Mouse (Mus musculus) left cerebral cortex, adult 9 months (tissue): ENCODE data around the gene Sdk2.

Experiments
- DNase-seq, 2 experiments: peaks; one replicate each; pipeline ENCODE4 v3.0.0; 2022; ENCODE audit warnings: low spot score in 2 of 2

Gene Sdk2

DNA sequence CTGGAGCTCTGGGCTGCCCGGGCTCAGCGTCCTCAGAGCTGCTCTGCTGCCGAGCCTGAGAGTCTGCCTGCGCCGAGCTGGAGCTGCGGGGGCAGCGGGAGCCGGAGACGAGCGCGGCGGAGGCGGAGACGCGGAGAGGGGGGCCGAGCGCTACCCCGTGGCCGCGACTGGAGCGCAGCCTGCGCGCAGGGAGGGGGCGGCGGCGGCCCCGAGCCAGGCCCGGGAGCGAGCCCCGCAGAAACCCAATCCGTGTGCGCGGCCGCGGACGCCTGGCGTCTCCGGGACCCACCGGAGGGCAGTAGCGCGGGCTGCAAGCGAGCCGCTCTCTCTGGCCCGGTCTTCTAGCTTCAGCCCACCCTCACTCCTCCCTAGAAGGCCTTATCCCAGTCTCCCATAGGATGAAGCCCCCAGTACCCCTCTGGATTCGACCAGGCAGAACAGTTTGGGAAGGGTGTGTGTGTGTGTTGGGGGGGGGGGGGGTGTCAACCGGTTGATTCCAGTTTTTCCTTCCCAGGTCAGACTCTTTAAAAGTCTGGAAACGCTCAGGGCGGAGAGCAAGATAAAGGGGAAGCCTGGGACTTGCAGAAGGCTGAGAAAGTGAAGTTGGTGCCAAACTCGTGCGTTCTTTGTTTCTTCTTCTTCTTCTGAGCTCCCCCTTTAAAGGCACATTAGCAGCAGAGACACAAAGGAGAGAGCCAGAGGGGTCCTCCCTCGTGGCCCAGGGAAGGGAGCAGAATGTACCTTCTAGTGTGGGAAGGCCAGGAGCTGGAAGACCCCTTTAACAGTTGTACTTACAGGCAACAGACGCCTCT, at the start of gene Sdk2:
Sdk2 (minus strand) TSS at position 96 of the 812 bp plus-strand sequence.
- DNase-seq: peak; percentile 55 to 75

- DNase-seq: no peak
Measured at GRCm38 (mm10) chr11:114115077-114115476, 48.2 kb upstream of the Sdk2 start.

DNA sequence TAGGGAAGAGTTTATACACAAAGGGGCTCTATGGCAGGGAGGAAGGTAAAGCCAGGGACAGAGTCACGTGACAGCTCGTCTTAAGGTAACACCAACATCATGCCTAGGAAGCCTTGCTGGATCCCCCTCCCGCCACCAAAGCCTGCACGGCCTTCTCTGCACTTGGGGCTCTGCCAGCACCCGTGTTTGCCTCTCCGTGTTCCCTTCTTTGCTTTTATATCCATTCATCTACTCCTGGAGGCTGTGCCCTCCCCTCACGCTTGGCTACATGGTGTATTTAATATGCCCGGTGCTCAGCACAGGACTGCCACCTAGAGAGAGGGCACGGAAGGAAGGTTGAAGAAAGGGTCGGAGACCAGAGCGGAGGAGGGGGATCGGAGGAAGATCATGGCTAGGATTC, 47.8 kb upstream of the Sdk2 start:
- no peak for DNase-seq

DNA sequence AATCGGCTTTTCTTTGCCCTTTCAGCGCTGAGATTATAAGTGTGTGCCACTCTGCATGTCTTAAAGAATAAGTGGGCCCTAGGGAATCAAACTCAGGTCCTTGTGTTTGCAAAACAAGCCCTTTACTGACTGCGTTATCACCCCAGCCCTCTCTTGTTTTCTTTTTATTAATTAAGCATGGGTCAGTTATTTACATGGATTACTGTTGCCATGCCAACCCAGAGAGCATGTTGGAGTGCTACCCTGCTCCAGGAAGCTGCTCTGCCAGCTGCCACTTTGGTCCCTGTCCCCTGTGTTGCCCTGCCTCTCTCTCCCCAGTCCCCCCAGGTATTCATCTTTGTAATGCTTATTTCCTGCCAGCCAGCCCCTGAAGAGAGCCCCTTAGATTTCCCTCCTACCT, 44.0 kb upstream of the Sdk2 start:
- DNase-seq: no peak

DNA sequence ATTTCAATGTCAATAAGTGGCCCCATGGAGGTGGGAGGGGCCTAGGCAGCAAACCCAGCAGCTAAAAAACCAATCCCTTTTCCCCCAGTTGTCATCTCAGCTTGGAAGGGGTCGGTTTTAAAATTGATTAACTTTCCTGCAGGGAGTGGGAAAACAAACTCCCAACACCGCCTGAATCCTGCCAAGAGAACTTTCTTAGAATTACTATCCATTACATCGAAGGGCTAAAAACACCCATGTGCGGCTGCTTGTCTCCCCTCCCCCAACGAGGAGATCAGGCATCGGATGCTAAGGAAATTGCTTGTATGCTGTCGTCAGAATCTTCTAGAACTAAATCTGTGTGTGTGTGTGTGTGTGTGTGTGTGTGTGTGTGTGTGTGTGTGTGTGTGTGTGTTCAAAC, 26.8 kb upstream of the Sdk2 start:
- DNase-seq: no peak

- no peak for DNase-seq
Measured at GRCm38 (mm10) chr11:114093175-114093574, 26.3 kb upstream of the Sdk2 start.

DNA sequence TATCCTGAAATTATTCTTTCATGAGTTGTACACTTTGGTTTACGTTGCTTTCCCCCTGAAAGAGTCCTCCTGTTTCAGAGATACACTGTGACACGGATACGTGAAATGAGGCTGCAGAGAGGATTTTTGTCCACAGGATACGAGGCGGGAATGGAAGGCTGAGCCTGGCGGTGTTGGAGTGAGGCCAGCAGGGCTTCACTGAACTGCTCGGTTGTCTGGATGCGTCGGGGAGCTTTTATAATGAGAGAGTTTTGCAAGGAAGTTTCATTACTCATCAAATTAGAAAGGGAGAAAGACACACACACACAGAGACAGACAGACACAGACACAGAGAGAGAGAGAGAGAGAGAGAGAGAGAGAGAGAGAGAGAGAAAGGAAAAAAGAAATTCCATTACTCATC, 13.8 kb upstream of the Sdk2 start:
- DNase-seq: no peak

GRCm38 (mm10) chr11:114072644-114073043, 5.8 kb upstream of the Sdk2 start:
- no peak for DNase-seq

DNA sequence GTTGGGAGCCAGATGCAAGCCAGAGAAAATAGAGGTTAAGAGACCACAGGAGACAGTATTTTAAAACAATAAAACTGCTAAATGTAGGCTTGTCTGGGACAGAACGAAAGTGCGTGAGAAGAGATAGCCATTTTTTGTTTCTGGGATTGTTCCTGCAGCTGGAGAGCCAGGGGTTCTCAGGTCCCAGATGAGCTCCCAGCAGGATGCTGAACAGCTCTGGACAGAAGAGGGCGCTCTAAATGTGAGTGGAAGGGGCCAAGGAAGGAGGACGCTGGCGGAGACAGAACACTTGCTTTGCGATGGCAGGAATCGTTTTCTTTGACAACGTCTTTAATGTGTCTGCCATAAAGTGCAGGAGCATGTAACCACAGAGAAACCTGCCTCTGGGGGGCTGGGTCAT, 5.2 kb upstream of the Sdk2 start:
- DNase-seq: peak in 1 of 2 experiments; percentile 36

- DNase-seq: no peak
Measured at GRCm38 (mm10) chr11:114070881-114071280, 4.0 kb upstream of the Sdk2 start.

DNA sequence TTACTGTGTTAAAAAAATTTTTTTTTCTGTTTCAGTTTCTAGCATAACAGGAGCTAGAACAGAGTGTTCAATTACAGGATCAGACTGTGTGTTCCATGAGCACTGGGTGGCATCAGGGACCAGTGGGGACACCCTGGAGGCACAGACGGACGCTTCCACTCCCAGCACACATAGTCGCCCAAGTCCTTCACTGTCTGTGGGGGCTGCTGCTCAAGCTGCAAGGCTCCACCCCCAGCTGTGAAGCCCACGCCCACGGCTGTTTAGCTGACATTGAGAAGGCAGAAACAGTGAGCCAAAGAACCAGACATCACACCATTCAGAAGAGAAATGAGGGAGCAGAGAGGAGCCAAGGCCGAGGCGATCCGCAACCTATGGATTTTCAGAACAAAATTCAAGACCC, 3.3 kb upstream of the Sdk2 start:
- DNase-seq: peak in 1 of 2 experiments; percentile 44

DNA sequence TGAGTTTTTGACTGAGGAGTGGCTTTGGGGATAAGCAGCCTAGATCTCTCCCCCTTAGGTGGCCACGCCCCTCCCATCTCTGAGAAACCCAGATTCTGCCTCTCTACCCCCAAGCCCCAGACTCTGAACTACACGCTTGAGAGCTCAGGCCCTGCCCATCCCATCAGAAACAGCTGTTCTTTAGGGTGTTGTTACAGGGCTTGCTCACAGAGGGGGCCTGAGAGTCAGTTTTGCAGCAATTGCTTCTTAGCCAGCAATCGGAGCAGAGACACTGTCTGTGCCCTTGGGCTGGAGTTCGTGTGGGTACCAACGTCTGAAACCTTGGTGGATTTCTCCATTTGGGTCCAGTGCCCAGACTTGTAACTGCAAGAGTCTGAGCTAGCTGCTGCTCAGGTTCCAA, 1.5 kb upstream of the Sdk2 start:
- peak in 1 of 2 experiments; percentile 48 for DNase-seq

DNA sequence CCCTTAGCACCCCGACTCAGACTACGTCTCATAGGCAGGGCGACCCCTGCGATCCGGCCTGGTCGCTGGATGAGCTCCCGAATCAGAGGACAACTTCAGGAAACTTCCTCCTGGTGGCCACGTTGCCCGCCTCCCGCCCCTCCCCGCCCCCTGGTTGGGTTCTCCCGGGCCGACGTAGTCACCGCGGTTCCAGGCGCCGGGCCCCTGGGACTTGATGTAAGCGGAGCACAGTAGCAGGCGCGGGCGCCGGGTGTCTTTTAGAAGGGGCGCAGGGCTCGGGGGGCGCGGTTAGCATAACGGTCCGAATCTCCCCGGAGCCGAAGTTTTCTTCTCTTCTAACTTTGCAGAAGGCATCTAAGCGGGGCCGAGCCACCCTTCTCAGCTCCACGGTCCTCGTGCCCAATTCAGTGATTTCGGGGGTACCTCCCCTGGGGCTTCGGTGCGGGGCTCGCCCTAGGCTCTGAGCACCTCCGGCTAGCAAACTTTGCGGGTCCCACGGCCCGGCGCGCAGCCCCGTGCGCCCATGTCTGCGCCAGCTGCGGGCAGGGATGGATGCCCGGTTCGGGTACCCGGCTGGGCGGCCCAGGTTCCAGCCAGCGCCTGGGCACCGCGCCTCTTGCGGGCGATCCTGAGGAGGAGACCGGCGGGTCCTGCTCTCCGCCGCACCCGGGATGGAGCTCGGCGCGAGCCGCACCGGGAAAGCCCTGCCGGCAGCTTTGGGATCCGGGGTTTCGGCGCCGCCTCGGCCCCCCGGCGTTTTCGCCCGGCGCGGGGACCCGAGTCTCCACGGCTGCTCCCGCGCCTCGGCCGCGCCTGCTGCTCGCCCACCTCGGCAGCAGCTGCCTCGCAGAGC, 522 bp downstream of the Sdk2 start:
- no peak for DNase-seq

DNA sequence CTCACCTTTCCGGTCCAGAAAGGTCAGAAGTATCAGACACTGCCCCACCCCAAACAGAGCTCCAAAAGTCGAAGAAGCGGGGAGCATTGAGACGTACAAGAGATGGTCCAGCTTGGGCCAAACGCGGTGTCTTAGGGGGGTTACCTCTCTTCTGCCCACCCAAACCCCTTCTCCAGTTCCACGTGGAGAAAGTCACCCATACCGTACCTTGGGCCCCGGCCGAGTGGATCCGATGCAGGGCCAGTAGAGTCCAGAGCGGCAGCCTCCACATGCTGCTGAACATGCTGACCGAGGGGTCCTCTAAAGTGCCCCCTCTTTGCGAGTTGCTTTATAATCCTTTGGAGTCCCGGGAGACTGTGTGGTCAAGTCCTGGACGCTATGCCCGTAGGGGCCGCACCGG, 1.2 kb downstream of the Sdk2 start:
- DNase-seq: no peak

DNA sequence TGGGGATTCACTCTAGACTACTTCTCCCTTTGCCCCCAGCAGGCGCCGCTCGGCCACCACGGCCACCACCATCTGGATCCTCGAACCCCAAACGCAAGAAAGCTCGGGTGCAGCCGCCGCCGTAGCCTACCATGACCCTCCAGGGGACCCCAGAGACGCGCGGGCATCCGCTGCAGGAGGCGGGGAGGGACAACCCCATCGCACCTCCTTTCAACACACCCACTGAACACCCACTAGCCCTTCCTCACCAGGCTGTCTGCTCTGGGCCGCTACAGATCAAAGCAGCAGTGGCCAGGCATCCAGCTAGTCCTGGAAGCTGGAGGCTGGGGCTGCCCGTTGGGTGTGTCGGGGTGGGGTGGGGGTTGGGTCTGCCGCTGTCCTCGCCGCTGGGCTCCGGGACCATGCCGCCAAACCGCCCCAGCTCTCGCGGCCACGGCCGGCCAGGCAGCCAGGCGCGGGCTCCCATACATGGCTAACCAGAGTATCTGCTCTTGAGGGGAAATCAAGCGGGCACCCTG, 1.9 kb downstream of the Sdk2 start:
- DNase-seq: no peak

DNA sequence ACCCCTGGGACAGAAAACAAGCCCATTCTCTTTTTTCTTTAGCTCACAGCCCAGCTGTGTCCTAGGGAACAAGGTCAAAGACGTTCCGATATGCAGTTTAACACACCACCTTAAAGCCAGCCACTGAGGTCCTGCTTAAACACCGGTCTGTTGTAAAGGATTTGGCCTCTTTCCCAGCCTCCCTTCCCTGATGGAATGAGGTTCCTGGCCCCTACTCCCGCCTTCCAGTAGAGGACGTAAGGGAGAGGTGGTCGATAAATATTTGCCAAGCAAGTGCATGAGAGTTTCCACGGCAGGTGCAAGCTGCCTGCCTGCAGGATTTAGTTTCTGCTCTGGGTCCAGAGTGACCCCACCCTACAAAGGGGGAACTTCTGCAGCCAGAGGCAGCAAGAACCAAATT, 4.9 kb downstream of the Sdk2 start:
- DNase-seq: no peak

GRCm38 (mm10) chr11:114061265-114061664, 5.6 kb downstream of the Sdk2 start:
- DNase-seq: no peak

DNA sequence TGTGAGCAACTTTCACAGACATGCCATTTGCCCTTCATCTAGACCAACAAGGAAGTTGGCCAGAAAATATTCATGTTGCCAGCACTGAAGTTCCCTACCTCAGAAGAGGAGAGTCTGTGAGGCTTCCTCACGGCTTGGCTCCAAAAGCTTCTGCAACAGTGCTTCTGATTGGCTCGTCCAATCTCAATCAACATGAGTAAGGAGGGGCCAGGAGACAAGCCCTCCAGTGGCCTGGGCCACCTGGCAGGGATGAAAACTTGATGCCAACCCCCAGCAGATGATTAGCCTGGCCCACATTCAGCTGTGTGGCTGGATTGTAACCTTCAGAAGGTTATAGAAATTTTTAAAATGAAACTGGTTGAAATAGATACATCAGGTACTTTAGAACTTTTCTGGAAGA, 10.5 kb downstream of the Sdk2 start:
- no peak for DNase-seq

- DNase-seq: no peak
Measured at GRCm38 (mm10) chr11:114054581-114055315, 12.1 kb downstream of the Sdk2 start.

DNA sequence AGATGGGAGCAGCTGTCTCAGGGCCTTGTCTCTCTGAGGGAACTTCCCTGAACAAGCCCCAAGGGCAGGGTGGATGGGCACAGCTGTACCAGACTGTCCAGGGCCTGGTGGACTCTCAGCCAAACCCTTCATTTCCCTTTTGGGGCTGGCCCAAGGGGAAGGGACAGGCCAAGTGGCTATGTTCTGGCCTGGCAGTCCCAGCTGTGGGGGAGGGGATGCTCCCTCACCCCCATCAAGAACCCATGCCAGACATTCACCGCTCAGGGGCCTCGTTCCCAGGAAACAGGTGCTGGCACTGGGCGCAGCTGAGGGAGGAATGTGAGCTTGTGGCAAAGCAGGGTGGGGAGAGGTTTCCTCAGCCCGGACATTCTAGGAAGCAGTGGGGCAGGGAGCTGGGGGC, 15.5 kb downstream of the Sdk2 start:
- no peak for DNase-seq

GRCm38 (mm10) chr11:114050511-114050910, 16.3 kb downstream of the Sdk2 start:
- DNase-seq: no peak

DNA sequence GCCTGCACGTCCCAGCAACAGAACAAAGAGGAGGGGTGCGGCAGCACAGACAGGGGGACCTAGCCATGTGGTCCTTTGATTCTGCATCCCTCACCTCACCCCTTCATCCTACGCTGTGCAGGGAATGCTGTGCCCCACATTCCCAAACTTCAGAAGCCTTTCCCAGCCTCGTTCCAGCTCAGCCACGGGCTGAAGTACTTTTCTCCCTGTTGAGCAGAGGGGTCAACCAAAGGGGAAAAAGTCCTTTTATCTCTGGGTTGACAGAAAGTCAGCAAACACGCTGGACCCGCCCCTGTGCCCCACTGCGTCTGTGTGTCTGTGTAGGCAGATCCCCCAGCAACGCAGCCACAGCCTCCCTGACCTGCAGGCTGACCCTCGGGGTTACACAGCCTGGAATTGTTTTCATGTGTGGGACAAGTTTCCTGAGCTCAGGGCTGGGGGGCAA, 18.9 kb downstream of the Sdk2 start:
- DNase-seq: no peak
